Mouse (Mus musculus) liver, embryonic 13.5 days (tissue): ENCODE data around the gene Fgfr2. TPM values are rescaled to one million over a fixed set of nuclear protein-coding genes. Genes with fewer than 3 reads are reported as not detected.

Experiments used
- ATAC-seq: fragments of 200-750 bp; cut with Nextera tagmentation; 2 replicates; pipeline ENCODE4 v1.8.0; 2017; ENCODE audit warnings: low read depth, mild to moderate bottlenecking, moderate number of reproducible peaks, moderate library complexity
- DNase-seq: peaks from one replicate; pipeline ENCODE4 v3.0.0; 2022
- H3K27ac ChIP-seq: fragments of 300-500 bp; sonication (generic); 2 replicates; pipeline ENCODE4 v1.5.1; 2015; ENCODE audit warnings: moderate library complexity, mild to moderate bottlenecking, inconsistent platforms
- H3K27me3 ChIP-seq: fragments of 300-500 bp; sonication (generic); 2 replicates; pipeline ENCODE4 v1.6.1; 2015; ENCODE audit warnings: mild to moderate bottlenecking, inconsistent platforms
- H3K36me3 ChIP-seq: fragments of 300-500 bp; sonication (generic); 2 replicates; pipeline ENCODE4 v1.6.1; 2015; ENCODE audit warnings: mild to moderate bottlenecking, inconsistent platforms
- H3K4me1 ChIP-seq: fragments of 300-500 bp; sonication (generic); replicated peaks from 2 replicates; pipeline ENCODE4 v1.6.1; 2015; ENCODE audit warnings: inconsistent platforms
- H3K4me2 ChIP-seq: fragments of 300-500 bp; sonication (generic); 2 replicates; pipeline ENCODE4 v1.6.1; 2015; ENCODE audit warnings: inconsistent platforms, mild to moderate bottlenecking, moderate library complexity
- H3K4me3 ChIP-seq: fragments of 300-500 bp; sonication (generic); replicated peaks from 2 replicates; pipeline ENCODE4 v1.5.1; 2015; ENCODE audit warnings: mild to moderate bottlenecking, inconsistent platforms
- H3K9ac ChIP-seq: fragments of 300-500 bp; sonication (generic); 2 replicates; pipeline ENCODE4 v1.6.1; 2015; ENCODE audit warnings: mild to moderate bottlenecking, inconsistent platforms
- H3K9me3 ChIP-seq: fragments of 300-500 bp; sonication (generic); replicated peaks from 2 replicates; pipeline ENCODE4 v1.6.1; 2016; ENCODE audit warnings: inconsistent platforms
- WGBS: fragments of 180-500 bp; shearing (Covaris S2); methylation state at CpG from one replicate; pipeline ENCODE4 v1.1.7; 2015; ENCODE audit not compliant: insufficient replicate concordance; 5-methylcytosine and 5-hydroxymethylcytosine counted together
- polyA plus RNA-seq: library from polyadenylated mRNA; unstranded; fragments of >200 nt; fragmentation: Nextera tagmentation; extraction: Ambion mirVana; gene quantifications from 2 replicates; pipeline ENCODE4 v1.2.1, GENCODE M21; 2015

Fgfr2 gene
- polyA plus RNA-seq, 1 experiment from 2014 or later = 8.9 TPM

GRCm38 (mm10) chr7:132657371-132658057, 465.6 kb downstream of the Fgfr2 start:
- Histone ChIP-seq H3K27ac (no peak overlapping the region), H3K9me3 (no peaks in the 10 kb centered on the region), H3K36me3 (no peaks in the 10 kb centered on the region), H3K4me1 (peaks cover 42% of the 10 kb centered on the region), H3K4me2 (no peak overlapping the region), H3K4me3 (no peak overlapping the region), H3K9ac (no peak overlapping the region), H3K27me3 (no peaks in the 10 kb centered on the region)
- no peak for ATAC-seq
- DNase-seq = no peak
- 67% methylated on average over 14 of the region's 14 CpGs for WGBS

- H3K36me3 ChIP-seq = no peaks in the 10 kb centered on the region
- 1% methylated on average over 3 of the region's 3 CpGs for WGBS
- H3K4me3 ChIP-seq = 0 out of 2 replicates have a peak overlapping the region, but pooled peaks have one; percentile 23
- no peaks in the 10 kb centered on the region for H3K9me3 ChIP-seq
- peak; percentile 59 for DNase-seq
- ATAC-seq = peak; percentile 32
- H3K27ac ChIP-seq = no peak overlapping the region; the same call in 1 of the 2 replicates
- peak overlapping the region; percentile 26; the same call in 1 of the 2 replicates for H3K9ac ChIP-seq
- H3K27me3 ChIP-seq = no peaks in the 10 kb centered on the region
- peaks cover 41% of the 10 kb centered on the region for H3K4me1 ChIP-seq
- H3K4me2 ChIP-seq = peak overlapping the region; percentile 49
These were observed 466.6 kb downstream of the Fgfr2 start for GRCm38 (mm10) chr7:132656548-132656947.

- no peak overlapping the region; the same call in 1 of the 2 replicates for H3K27ac ChIP-seq
- no peaks in the 10 kb centered on the region for H3K9me3 ChIP-seq
- 17% methylated on average over 9 of the region's 9 CpGs for WGBS
- H3K4me1 ChIP-seq = peaks cover 40% of the 10 kb centered on the region
- H3K4me2 ChIP-seq = peak overlapping the region; percentile 49
- H3K4me3 ChIP-seq = 0 out of 2 replicates have a peak overlapping the region, but pooled peaks have one; percentile 23
- H3K9ac ChIP-seq = peak overlapping the region; percentile 26; the same call in 1 of the 2 replicates
- H3K27me3 ChIP-seq = no peaks in the 10 kb centered on the region
- DNase-seq (peak; percentile 74), ATAC-seq (peak; percentile 63)
- H3K36me3 ChIP-seq = no peaks in the 10 kb centered on the region
These were observed 467.1 kb downstream of the Fgfr2 start for GRCm38 (mm10) chr7:132656075-132656474.

- H3K4me1 ChIP-seq = peaks cover 29% of the 10 kb centered on the region
- H3K27me3 ChIP-seq = no peaks in the 10 kb centered on the region
- no peak overlapping the region for H3K4me3 ChIP-seq
- no peaks in the 10 kb centered on the region for H3K9me3 ChIP-seq
- no peaks in the 10 kb centered on the region for H3K36me3 ChIP-seq
- DNase-seq (no peak), ATAC-seq (no peak)
- H3K4me2 ChIP-seq = no peak overlapping the region
- no peak overlapping the region for H3K9ac ChIP-seq
- no peak overlapping the region for H3K27ac ChIP-seq
- 79% methylated on average over 3 of the region's 3 CpGs for WGBS
These were observed 468.7 kb downstream of the Fgfr2 start for GRCm38 (mm10) chr7:132654412-132654811.

- H3K27ac ChIP-seq = no peak overlapping the region
- H3K27me3 ChIP-seq = no peaks in the 10 kb centered on the region
- H3K4me3 ChIP-seq = no peak overlapping the region
- no peaks in the 10 kb centered on the region for H3K9me3 ChIP-seq
- 86% methylated on average over 1 of the region's 1 CpGs for WGBS
- no peak for ATAC-seq
- no peak for DNase-seq
- no peak overlapping the region for H3K9ac ChIP-seq
- H3K4me2 ChIP-seq = no peak overlapping the region
- H3K4me1 ChIP-seq = no peaks in the 10 kb centered on the region
- H3K36me3 ChIP-seq = no peaks in the 10 kb centered on the region
These were observed 476.6 kb downstream of the Fgfr2 start for GRCm38 (mm10) chr7:132646514-132646913.

- no peak overlapping the region for H3K4me2 ChIP-seq
- H3K9me3 ChIP-seq = no peaks in the 10 kb centered on the region
- H3K36me3 ChIP-seq = no peaks in the 10 kb centered on the region
- H3K27ac ChIP-seq = no peak overlapping the region
- no peak for ATAC-seq
- H3K4me1 ChIP-seq = no peaks in the 10 kb centered on the region
- no peak for DNase-seq
- H3K4me3 ChIP-seq = no peak overlapping the region
- no peaks in the 10 kb centered on the region for H3K27me3 ChIP-seq
- WGBS = 71% methylated on average over 11 of the region's 11 CpGs
- no peak overlapping the region for H3K9ac ChIP-seq
These were observed 478.4 kb downstream of the Fgfr2 start for GRCm38 (mm10) chr7:132644605-132645279.

- H3K4me2 ChIP-seq = no peak overlapping the region
- H3K27me3 ChIP-seq = no peaks in the 10 kb centered on the region
- H3K4me1 ChIP-seq = no peaks in the 10 kb centered on the region
- DNase-seq = no peak
- no peak overlapping the region for H3K4me3 ChIP-seq
- H3K9ac ChIP-seq = no peak overlapping the region
- no peak for ATAC-seq
- H3K9me3 ChIP-seq = no peaks in the 10 kb centered on the region
- WGBS = 79% methylated on average over 1 of the region's 1 CpGs
- H3K27ac ChIP-seq = no peak overlapping the region
- H3K36me3 ChIP-seq = no peaks in the 10 kb centered on the region
These were observed 481.5 kb downstream of the Fgfr2 start for GRCm38 (mm10) chr7:132641606-132642005.

- Histone ChIP-seq H3K4me2 (no peak overlapping the region), H3K4me3 (no peak overlapping the region), H3K9ac (no peak overlapping the region), H3K36me3 (no peaks in the 10 kb centered on the region), H3K9me3 (no peaks in the 10 kb centered on the region), H3K4me1 (no peaks in the 10 kb centered on the region), H3K27ac (no peak overlapping the region), H3K27me3 (no peaks in the 10 kb centered on the region)
- 58% methylated on average over 9 of the region's 9 CpGs for WGBS
- ATAC-seq = no peak
- no peak for DNase-seq
These were observed 482.2 kb downstream of the Fgfr2 start for GRCm38 (mm10) chr7:132640946-132641345.

- DNase-seq (peak; percentile 14), ATAC-seq (peak; percentile 62; the same call in 1 of the 2 replicates)
- H3K4me3 ChIP-seq = no peak overlapping the region
- H3K9me3 ChIP-seq = no peaks in the 10 kb centered on the region
- no peak overlapping the region for H3K9ac ChIP-seq
- no peak overlapping the region for H3K4me2 ChIP-seq
- H3K27ac ChIP-seq = no peak overlapping the region
- no peaks in the 10 kb centered on the region for H3K36me3 ChIP-seq
- 58% methylated on average over 12 of the region's 12 CpGs for WGBS
- H3K27me3 ChIP-seq = no peaks in the 10 kb centered on the region
- H3K4me1 ChIP-seq = no peaks in the 10 kb centered on the region
These were observed 484.6 kb downstream of the Fgfr2 start for GRCm38 (mm10) chr7:132638446-132639087.

- Histone ChIP-seq H3K9ac (no peak overlapping the region), H3K4me2 (no peak overlapping the region), H3K27ac (no peak overlapping the region), H3K36me3 (no peaks in the 10 kb centered on the region), H3K9me3 (no peaks in the 10 kb centered on the region), H3K4me3 (no peak overlapping the region), H3K27me3 (no peaks in the 10 kb centered on the region), H3K4me1 (no peaks in the 10 kb centered on the region)
- WGBS = 61% methylated on average over 12 of the region's 12 CpGs
- ATAC-seq (no peak), DNase-seq (no peak)
These were observed 485.9 kb downstream of the Fgfr2 start for GRCm38 (mm10) chr7:132637292-132637691.

GRCm38 (mm10) chr7:132631313-132631712, 491.8 kb downstream of the Fgfr2 start:
- H3K9ac ChIP-seq = no peak overlapping the region
- WGBS = 74% methylated on average over 11 of the region's 11 CpGs
- no peak for ATAC-seq

More at GRCm38 (mm10) chr7:132631313-132631712, 491.8 kb downstream of the Fgfr2 start:
- Histone ChIP-seq H3K4me2 (no peak overlapping the region), H3K36me3 (no peaks in the 10 kb centered on the region), H3K27ac (no peak overlapping the region), H3K4me1 (no peaks in the 10 kb centered on the region), H3K4me3 (no peak overlapping the region), H3K27me3 (no peaks in the 10 kb centered on the region), H3K9me3 (no peaks in the 10 kb centered on the region)
- no peak for DNase-seq
